Mouse (Mus musculus): Measurements from ENCODE around the gene Bex3. TPM values are rescaled to one million over a fixed set of nuclear protein-coding genes. Genes with fewer than 3 reads are reported as not detected.

The Bex3 gene
- polyA plus RNA-seq, 1 experiment from 2014 or later, result 525 TPM

- Histone ChIP-seq H3K4me3 (ENCODE audit: control insufficient read depth in 1 of 2, insufficient read depth in 1 of 2, low read depth in 1 of 2, low read length in 2 of 2) (no peak overlapping the region), H3K4me2 (ENCODE audit: low read length) (no peak overlapping the region), H3K9ac (ENCODE audit: low read length) (no peak overlapping the region), H3K27me3 (ENCODE audit: control insufficient read depth, insufficient read depth, low read length) (no peaks in the 10 kb centered on the region), H3K9me3 (ENCODE audit: control insufficient read depth, low read length) (no peaks in the 10 kb centered on the region), H3K4me1 (ENCODE audit: control insufficient read depth in 2 of 2, insufficient read depth in 2 of 2, low read length in 2 of 2) (no peaks in the 10 kb centered on the region), H3K27ac (replicated peaks in 1 of 2; ENCODE audit: control insufficient read depth in 1 of 2, insufficient read depth in 1 of 2, low read depth in 2 of 2, low read length in 2 of 2) (no peak overlapping the region), H3K36me3 (ENCODE audit: control insufficient read depth, insufficient read depth, low read length) (no peaks in the 10 kb centered on the region)
- no peak for ATAC-seq (ENCODE audit: insufficient number of reproducible peaks, insufficient read depth, low FRiP score, low read depth)
- WGBS, result 38% methylated on average over 8 of the region's 8 CpGs
Measured at GRCm38 (mm10) chrX:136313792-136314564, 43.9 kb downstream of the Bex3 start.

- ATAC-seq (ENCODE audit: insufficient number of reproducible peaks, insufficient read depth, low FRiP score, low read depth), result no peak
- WGBS, result 53% methylated on average over 4 of the region's 4 CpGs
Measured at GRCm38 (mm10) chrX:136319953-136320352, 49.9 kb downstream of the Bex3 start.

More at GRCm38 (mm10) chrX:136319953-136320352, 49.9 kb downstream of the Bex3 start:
- no peak overlapping the region for H3K4me2 ChIP-seq (ENCODE audit: low read length)
- no peak overlapping the region for H3K4me3 ChIP-seq (ENCODE audit: control insufficient read depth in 1 of 2, insufficient read depth in 1 of 2, low read depth in 1 of 2, low read length in 2 of 2)
- no peak overlapping the region for H3K9ac ChIP-seq (ENCODE audit: low read length)
- no peaks in the 10 kb centered on the region for H3K27me3 ChIP-seq (ENCODE audit: control insufficient read depth, insufficient read depth, low read length)
- H3K36me3 ChIP-seq (ENCODE audit: control insufficient read depth, insufficient read depth, low read length), result no peaks in the 10 kb centered on the region
- H3K4me1 ChIP-seq (ENCODE audit: control insufficient read depth in 2 of 2, insufficient read depth in 2 of 2, low read length in 2 of 2), result no peaks in the 10 kb centered on the region
- no peak overlapping the region for H3K27ac ChIP-seq (replicated peaks in 1 of 2; ENCODE audit: control insufficient read depth in 1 of 2, insufficient read depth in 1 of 2, low read depth in 2 of 2, low read length in 2 of 2)
- no peaks in the 10 kb centered on the region for H3K9me3 ChIP-seq (ENCODE audit: control insufficient read depth, low read length)

Other genes with a start within 250 kb of the Bex3 start
- 27.5 and 27.6 TPM in 2 replicates for gene Arxes1, start 236.9 kb upstream of the Bex3 start, polyA plus RNA-seq (2014; fragmentation: Nextera tagmentation; extraction: Ambion mirVana)
- gene Bex2, start 202.0 kb upstream of the Bex3 start, polyA plus RNA-seq (2014; fragmentation: Nextera tagmentation; extraction: Ambion mirVana), result 13.5 and 18.9 TPM in 2 replicates
- gene Nxf3, start 185.0 kb upstream of the Bex3 start, polyA plus RNA-seq (2014; fragmentation: Nextera tagmentation; extraction: Ambion mirVana), result 0.42 and 0.59 TPM in 2 replicates
- gene Bex4, start 131.3 kb upstream of the Bex3 start, polyA plus RNA-seq (2014; fragmentation: Nextera tagmentation; extraction: Ambion mirVana), result 215 and 217 TPM in 2 replicates
- 263 and 279 TPM in 2 replicates for gene Tceal8, start 97.9 kb upstream of the Bex3 start, polyA plus RNA-seq (2014; fragmentation: Nextera tagmentation; extraction: Ambion mirVana)
- 5.6 and 6.9 TPM in 2 replicates for gene Tceal5, start 66.4 kb upstream of the Bex3 start, polyA plus RNA-seq (2014; fragmentation: Nextera tagmentation; extraction: Ambion mirVana)
- 16.0 and 16.7 TPM in 2 replicates for gene Tceal7, start 55.5 kb upstream of the Bex3 start, polyA plus RNA-seq (2014; fragmentation: Nextera tagmentation; extraction: Ambion mirVana)
- gene Bex1, start 54.7 kb upstream of the Bex3 start, polyA plus RNA-seq (2014; fragmentation: Nextera tagmentation; extraction: Ambion mirVana), result 232 and 239 TPM in 2 replicates
- gene Tceal9, start 25.2 kb upstream of the Bex3 start, polyA plus RNA-seq (2014; fragmentation: Nextera tagmentation; extraction: Ambion mirVana), result 488 and 515 TPM in 2 replicates
- not detected in 2 replicates for gene Kir3dl1, start 247.7 kb downstream of the Bex3 start, polyA plus RNA-seq (2014; fragmentation: Nextera tagmentation; extraction: Ambion mirVana)